Mouse (Mus musculus) forebrain, embryonic 11.5 days (tissue): ENCODE results near the gene Zfp773. TPM values are rescaled to one million over a fixed set of nuclear protein-coding genes. Genes with fewer than 3 reads are reported as not detected.
A peak's percentile ranks its signal among the peaks of the same experiment; 100 is the strongest.
"Not testable (repeated sequence)": the region's sequence is repeated elsewhere in the genome, so short reads cannot be mapped to it uniquely, and the experiment has no call there.

Experiments
- ATAC-seq: fragments of 200-750 bp; cut with Nextera tagmentation; replicated peaks from 2 replicates; pipeline ENCODE4 v1.8.0; 2017; ENCODE audit warnings: moderate TSS enrichment; ENCODE audit not compliant: low FRiP score
- DNase-seq: peaks from one replicate; pipeline ENCODE4 v3.0.0-alpha.2; 2017; ENCODE audit warnings: low spot score
- H3K27ac ChIP-seq: fragments of 300-500 bp; sonication (generic); 2 replicates; pipeline ENCODE4 v1.5.1; 2014; ENCODE audit warnings: low read depth, low read length
- H3K27me3 ChIP-seq: fragments of 300-500 bp; sonication (generic); 2 replicates; pipeline ENCODE4 v1.6.1; 2014; ENCODE audit warnings: mild to moderate bottlenecking, low read length, mixed read lengths; ENCODE audit not compliant: control insufficient read depth, insufficient read depth
- H3K36me3 ChIP-seq: fragments of 300-500 bp; sonication (generic); 2 replicates; pipeline ENCODE4 v1.6.1; 2014; ENCODE audit warnings: mild to moderate bottlenecking, low read length, moderate library complexity, mixed read lengths; ENCODE audit not compliant: control insufficient read depth, insufficient read depth
- H3K4me1 ChIP-seq: fragments of 300-500 bp; sonication (generic); replicated peaks from 2 replicates; pipeline ENCODE4 v1.6.1; 2014; ENCODE audit warnings: low read length, mixed read lengths; ENCODE audit not compliant: control insufficient read depth, insufficient read depth
- H3K4me2 ChIP-seq: fragments of 300-500 bp; sonication (generic); 2 replicates; pipeline ENCODE4 v1.6.1; 2014; ENCODE audit warnings: low read depth, mild to moderate bottlenecking, low read length, moderate library complexity, mixed read lengths; ENCODE audit not compliant: severe bottlenecking
- H3K4me3 ChIP-seq: fragments of 300-500 bp; sonication (generic); 2 replicates; pipeline ENCODE4 v1.5.1; 2014; ENCODE audit warnings: low read depth, low read length
- H3K9ac ChIP-seq: fragments of 300-500 bp; sonication (generic); 2 replicates; pipeline ENCODE4 v1.6.1; 2014; ENCODE audit warnings: low read length
- H3K9me3 ChIP-seq: fragments of 300-500 bp; sonication (generic); 2 replicates; pipeline ENCODE4 v1.6.1; 2016; ENCODE audit warnings: low read length, mixed read lengths; ENCODE audit not compliant: control insufficient read depth
- WGBS: fragments of 180-500 bp; shearing (Covaris S2); extraction: QIAGEN DNeasy Blood & Tissue Kit; methylation state at CpG from one replicate; pipeline ENCODE4 v1.1.7; 2014; 5-methylcytosine and 5-hydroxymethylcytosine counted together
- polyA plus RNA-seq: library from polyadenylated mRNA; unstranded; fragments of >200 nt; fragmentation: Nextera tagmentation; extraction: Ambion mirVana; gene quantifications from 2 replicates; pipeline ENCODE4 v1.2.1, GENCODE M21; 2014

Gene Zfp773
- 6.2 and 8.1 TPM in 2 replicates for polyA plus RNA-seq

DNA sequence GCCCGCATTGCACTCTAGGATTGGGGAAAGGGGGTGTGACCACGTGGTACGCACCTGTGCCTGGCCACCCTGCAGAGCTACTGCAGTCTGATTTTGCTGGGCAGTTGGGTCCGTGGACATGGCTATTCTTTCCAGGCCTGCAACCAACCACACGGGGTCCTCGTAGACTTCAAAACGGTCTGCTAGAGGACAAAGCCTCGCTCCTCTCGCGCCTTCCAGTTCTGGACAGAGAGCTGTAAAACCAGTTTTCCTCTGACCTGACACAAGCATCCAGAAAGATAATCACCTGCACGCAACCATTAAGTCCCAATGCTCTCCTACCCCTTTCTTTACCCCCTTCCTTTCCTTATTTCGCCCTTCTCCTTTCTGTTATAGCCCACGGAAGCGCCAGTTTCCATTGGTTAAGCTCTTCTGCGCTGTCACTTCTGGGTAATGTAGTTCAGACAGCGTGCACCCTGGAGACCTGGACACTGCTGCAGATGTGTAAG lies at the start of gene Zfp773:
Gene Zfp773 (minus strand): TSS at position 377 of the 488 bp plus-strand sequence.
- 9% methylated on average over 16 of the region's 16 CpGs for WGBS

DNA sequence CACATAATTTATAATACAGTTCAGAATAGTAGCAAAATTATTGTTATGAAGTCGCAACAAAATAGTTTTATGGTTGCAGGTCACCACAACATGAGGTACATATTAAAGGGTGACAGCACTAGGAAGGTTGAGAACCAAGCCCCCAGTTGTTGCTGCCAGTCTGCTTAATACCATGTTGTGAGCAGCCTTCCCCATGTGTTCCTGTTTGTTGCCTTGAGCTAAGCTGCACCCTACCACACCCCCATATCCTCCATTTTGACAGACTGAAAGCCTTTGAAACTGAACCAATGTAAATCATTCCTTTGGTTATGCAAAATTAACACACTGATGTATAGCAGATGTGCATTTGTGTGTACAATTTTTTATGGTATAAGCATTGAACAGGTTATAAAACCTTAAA lies 49.3 kb upstream of the Zfp773 start:
- Histone ChIP-seq H3K36me3 (no peaks in the 10 kb centered on the region; the same call in 1 of the 2 replicates), H3K4me3 (no peak overlapping the region), H3K27ac (no peak overlapping the region), H3K27me3 (no peaks in the 10 kb centered on the region), H3K9ac (no peak overlapping the region), H3K4me2 (no peak overlapping the region), H3K9me3 (no peaks in the 10 kb centered on the region), H3K4me1 (no peaks in the 10 kb centered on the region)
- 96% methylated on average over 1 of the region's 1 CpGs for WGBS
- ATAC-seq, result no peak
- DNase-seq, result no peak

More for the DNA sequence above, at the start of gene Zfp773:
- Histone ChIP-seq H3K4me2 (peak within 1 kb of the TSS; percentile 59), H3K27me3 (no peaks in the 10 kb centered on the region), H3K27ac (peak within 1 kb of the TSS; percentile 53; the same call in 1 of the 2 replicates), H3K36me3 (peaks cover 2% of the 10 kb centered on the region; the same call in 1 of the 2 replicates), H3K4me1 (0 out of 2 replicates have a peak, but pooled peaks cover 3% of the 10 kb centered on the region), H3K4me3 (peak within 1 kb of the TSS; percentile 44), H3K9ac (peak within 1 kb of the TSS; percentile 72), H3K9me3 (no peaks in the 10 kb centered on the region)
- peak; percentile 72 for DNase-seq
- ATAC-seq, result peak; percentile 97

DNA sequence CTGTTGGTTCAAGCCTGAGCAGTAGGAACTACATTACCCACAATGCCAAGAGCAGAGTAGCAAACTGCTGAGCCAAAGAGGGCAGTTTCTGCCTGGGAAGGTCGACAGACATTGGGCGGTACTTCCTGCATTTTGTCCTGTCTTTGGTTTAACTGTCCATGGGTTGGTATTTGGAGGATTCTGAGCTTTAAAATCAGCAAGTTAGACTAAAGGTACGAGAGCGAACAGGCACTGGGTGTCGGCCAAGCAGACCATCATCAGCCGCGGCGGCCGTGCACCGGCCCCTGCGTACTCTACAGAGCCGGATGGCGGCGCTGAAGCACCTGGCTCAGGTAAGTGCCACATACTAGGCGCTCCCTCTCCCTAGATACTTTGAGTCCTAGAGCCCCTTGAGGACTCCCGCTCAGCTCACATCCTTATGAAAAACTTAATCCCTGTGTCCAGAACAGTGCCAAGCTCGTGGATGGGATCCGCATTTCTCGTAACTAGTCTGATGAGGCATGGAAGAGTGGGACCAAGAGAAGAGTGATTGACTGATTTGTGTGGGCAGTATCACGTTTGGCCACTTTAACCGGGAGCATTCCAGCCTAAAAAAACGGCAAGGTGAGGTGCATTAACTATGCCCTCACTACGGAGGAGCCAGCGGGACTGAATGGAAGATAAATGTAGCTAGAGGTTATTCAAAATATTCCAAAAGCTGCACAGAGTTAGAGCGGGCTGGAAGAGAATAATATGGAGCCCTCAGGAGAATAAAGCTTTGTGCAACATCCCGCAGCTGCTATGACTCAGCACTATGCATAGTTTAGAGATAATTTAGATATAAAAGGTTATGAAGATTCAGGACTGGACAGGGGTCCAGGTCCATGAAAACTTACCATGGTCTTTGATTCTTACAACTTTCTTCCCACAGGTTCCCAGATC lies 34.9 kb upstream of the Zfp773 start, which contains the start of gene Zfp418:
Gene Zfp418 (plus strand): TSS at position 104 of the 921 bp plus-strand sequence.
- peak; percentile 95 for ATAC-seq
- WGBS, result 3% methylated on average over 26 of the region's 26 CpGs
- no peak within 1 kb of the TSS for H3K27ac ChIP-seq
- H3K9ac ChIP-seq, result peak within 1 kb of the TSS; percentile 71
- H3K9me3 ChIP-seq, result no peaks in the 10 kb centered on the region
- peaks cover 3% of the 10 kb centered on the region; the same call in 1 of the 2 replicates for H3K36me3 ChIP-seq
- peak within 1 kb of the TSS; percentile 64 for H3K4me3 ChIP-seq
- no peaks in the 10 kb centered on the region for H3K4me1 ChIP-seq
- H3K27me3 ChIP-seq, result no peaks in the 10 kb centered on the region
- DNase-seq, result peak; percentile 56
- peak within 1 kb of the TSS; percentile 61 for H3K4me2 ChIP-seq

DNA sequence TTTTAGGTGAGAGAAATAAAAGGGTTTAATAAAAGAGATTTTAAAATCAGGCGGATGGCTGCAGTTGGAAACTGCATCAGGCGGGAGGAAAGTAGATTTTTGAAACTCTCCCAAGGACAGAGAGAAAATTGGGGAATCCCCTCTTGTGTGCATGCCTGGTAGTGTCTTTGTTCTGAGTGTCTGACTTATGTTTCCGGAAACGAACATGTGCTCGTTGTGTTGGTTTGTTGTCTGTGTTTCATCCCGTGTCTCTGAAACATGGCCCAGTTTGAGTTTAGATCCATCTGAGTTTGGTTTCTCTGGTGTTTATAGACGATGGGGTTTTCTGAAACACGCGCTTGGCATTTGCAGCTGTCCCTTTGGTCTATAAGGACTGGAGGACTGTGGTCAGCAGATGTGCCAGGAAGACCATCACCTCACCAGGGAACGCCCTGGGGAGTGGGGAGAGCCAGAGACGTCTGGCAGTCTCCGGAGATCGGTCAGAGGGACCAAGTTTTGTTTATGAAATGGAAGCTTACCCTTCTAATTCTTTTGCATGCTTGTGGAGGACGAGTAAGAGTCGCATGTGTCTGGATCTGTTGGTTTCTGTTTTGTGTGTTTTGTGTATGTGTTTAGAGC lies 9.5 kb upstream of the Zfp773 start:
- H3K9ac ChIP-seq, result no peak overlapping the region
- no peaks in the 10 kb centered on the region for H3K27me3 ChIP-seq
- no peaks in the 10 kb centered on the region for H3K4me1 ChIP-seq
- no peak overlapping the region for H3K4me2 ChIP-seq
- DNase-seq (no peak), ATAC-seq (no peak)
- H3K36me3 ChIP-seq, result no peaks in the 10 kb centered on the region
- no peak overlapping the region for H3K27ac ChIP-seq
- WGBS, result 92% methylated on average over 15 of the region's 15 CpGs
- H3K4me3 ChIP-seq, result no peak overlapping the region
- no peaks in the 10 kb centered on the region for H3K9me3 ChIP-seq

DNA sequence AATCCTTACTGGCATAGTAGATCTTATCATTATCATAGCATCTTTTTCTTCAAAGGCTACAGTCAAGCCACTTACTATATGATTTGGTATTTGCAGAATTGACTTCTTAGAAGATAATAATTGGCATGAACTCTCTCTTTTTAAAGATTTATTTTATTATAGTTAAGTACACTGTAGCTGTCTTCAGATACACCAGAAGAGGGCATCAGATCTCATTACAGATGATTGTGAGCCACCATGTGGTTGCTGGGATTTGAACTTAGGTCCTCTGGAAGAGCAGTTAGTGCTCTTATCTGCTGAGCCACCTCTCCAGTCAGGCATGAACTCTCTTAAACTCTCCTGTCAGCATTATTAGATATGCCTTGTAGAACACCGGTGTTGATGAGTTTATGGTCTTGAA lies 7.7 kb upstream of the Zfp773 start:
- no peak for ATAC-seq
- Histone ChIP-seq H3K4me1 (no peaks in the 10 kb centered on the region), H3K9me3 (no peaks in the 10 kb centered on the region), H3K27ac (no peak overlapping the region), H3K9ac (no peak overlapping the region), H3K4me2 (no peak overlapping the region), H3K4me3 (no peak overlapping the region), H3K36me3 (no peaks in the 10 kb centered on the region), H3K27me3 (no peaks in the 10 kb centered on the region)
- no peak for DNase-seq
- 90% methylated on average over 1 of the region's 1 CpGs for WGBS

DNA sequence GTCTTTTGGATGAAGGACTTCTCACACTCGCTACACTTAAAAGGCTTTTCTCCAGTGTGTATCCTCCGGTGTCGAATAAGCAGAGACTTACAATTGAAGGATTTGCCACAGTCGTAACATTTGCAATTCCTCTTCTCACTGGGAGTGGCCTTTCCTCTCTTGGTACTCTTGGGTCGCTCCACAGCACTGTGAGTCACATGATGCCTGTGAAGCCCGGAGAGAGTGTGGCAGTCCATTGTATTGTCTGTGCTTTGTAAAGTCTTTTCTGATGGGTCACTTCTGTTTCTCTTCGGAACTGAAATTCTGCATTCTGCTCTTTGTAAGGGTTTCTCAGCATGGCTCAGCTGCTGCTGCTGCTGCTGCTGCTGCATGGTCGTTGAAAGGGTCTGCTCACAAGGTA lies 3.8 kb downstream of the Zfp773 start:
- peaks cover 2% of the 10 kb centered on the region; the same call in 1 of the 2 replicates for H3K36me3 ChIP-seq
- H3K4me1 ChIP-seq, result 0 out of 2 replicates have a peak, but pooled peaks cover 3% of the 10 kb centered on the region
- H3K4me2 ChIP-seq, result no peak overlapping the region
- DNase-seq, result no peak
- WGBS, result 75% methylated on average over 8 of the region's 8 CpGs
- no peaks in the 10 kb centered on the region for H3K27me3 ChIP-seq
- no peak overlapping the region for H3K27ac ChIP-seq
- no peak for ATAC-seq
- H3K9ac ChIP-seq, result no peak overlapping the region
- H3K9me3 ChIP-seq, result no peaks in the 10 kb centered on the region
- no peak overlapping the region for H3K4me3 ChIP-seq

DNA sequence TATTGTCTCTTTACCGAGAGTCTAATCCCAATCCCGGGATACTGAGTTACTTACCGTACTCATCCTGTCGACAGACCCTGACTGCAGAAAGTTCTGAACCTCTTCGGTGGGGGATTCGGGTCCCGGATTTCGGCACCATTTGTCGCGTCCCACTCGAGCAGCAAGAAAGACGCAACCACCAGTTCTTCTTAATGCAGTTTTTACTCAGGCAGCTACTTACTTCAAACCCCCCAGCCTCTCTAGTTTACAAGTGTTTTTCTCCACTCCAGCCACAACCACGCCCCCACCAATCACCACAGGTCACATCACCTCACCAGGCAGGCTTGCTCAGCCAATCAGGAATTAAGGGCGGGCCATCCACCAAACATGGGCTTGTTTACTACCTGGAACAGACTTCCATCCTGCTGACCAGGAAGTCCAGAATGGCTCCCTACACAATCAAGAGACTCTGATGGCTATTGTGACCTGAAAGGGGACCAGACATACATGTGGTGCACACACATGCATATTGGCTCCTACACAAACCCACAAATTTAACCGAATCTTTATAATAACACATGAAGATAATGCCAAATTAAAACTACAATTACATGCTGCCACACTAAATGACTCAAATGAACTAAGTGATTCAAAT lies 5.9 kb downstream of the Zfp773 start:
- not testable (repeated sequence) for H3K27me3 ChIP-seq, H3K9me3 ChIP-seq, ATAC-seq, H3K4me3 ChIP-seq, H3K4me2 ChIP-seq, H3K9ac ChIP-seq, H3K36me3 ChIP-seq, H3K4me1 ChIP-seq, H3K27ac ChIP-seq, DNase-seq
- WGBS, result 94% methylated on average over 14 of the region's 15 CpGs

DNA sequence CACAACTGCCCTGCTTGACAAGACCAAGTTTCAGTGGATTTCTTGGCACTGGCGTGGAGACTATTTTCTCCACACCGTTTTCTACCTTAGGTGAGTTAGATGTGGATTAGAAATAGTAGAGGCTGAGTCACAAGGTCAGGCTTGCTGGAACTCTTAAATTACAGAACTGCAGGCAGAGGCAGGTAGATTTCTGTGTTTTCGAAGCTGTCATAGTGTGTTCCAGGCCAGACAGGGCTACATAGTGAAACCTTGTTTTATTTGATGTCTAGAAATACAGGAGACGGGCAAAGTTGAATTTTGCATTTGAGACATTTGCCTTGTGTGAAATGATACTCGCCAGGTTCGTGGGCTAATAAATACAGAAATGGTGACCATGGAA lies 15.0 kb downstream of the Zfp773 start:
- no peak for ATAC-seq
- H3K9me3 ChIP-seq, result no peaks in the 10 kb centered on the region
- H3K36me3 ChIP-seq, result no peaks in the 10 kb centered on the region
- no peaks in the 10 kb centered on the region; the same call in 1 of the 2 replicates for H3K4me1 ChIP-seq
- peak overlapping the region; percentile 49 for H3K4me3 ChIP-seq
- no peaks in the 10 kb centered on the region for H3K27me3 ChIP-seq
- no peak overlapping the region for H3K9ac ChIP-seq
- peak overlapping the region; percentile 56; the same call in 1 of the 2 replicates for H3K4me2 ChIP-seq
- DNase-seq, result no peak
- no peak overlapping the region for H3K27ac ChIP-seq
- WGBS, result 52% methylated on average over 6 of the region's 6 CpGs
